Mouse (Mus musculus) liver, embryonic 11.5 days (tissue): ENCODE measurements at regions not wholly inside any gene's neighbourhood (a gene's known extent, or its start where the extent isn't known, plus 50 kb on each side); places are given as distances from the start of the nearest gene placed in this dataset.

Source experiments
- ATAC-seq: fragments of 200-750 bp; cut with Nextera tagmentation; replicated peaks from 2 replicates; pipeline ENCODE4 v1.8.0; 2017; ENCODE audit warnings: moderate number of reproducible peaks, mild to moderate bottlenecking, moderate TSS enrichment, moderate library complexity; ENCODE audit not compliant: low FRiP score
- DNase-seq: peaks from one replicate; pipeline ENCODE4 v3.0.0-alpha.2; 2017; ENCODE audit warnings: low spot score
- H3K27ac ChIP-seq: fragments of 300-500 bp; sonication (generic); 2 replicates; pipeline ENCODE4 v1.5.1; 2014; ENCODE audit warnings: mild to moderate bottlenecking, low read depth, low read length, control low read depth
- H3K27me3 ChIP-seq: fragments of 300-500 bp; sonication (generic); replicated peaks from 2 replicates; pipeline ENCODE4 v1.6.1; 2014; ENCODE audit warnings: low read length, mixed read lengths; ENCODE audit not compliant: control insufficient read depth, insufficient read depth
- H3K36me3 ChIP-seq: fragments of 300-500 bp; sonication (generic); 2 replicates; pipeline ENCODE4 v1.6.1; 2014; ENCODE audit warnings: mild to moderate bottlenecking, low read length, moderate library complexity, mixed read lengths; ENCODE audit not compliant: control insufficient read depth, insufficient read depth
- H3K4me1 ChIP-seq: fragments of 300-500 bp; sonication (generic); replicated peaks from 2 replicates; pipeline ENCODE4 v1.6.1; 2014; ENCODE audit warnings: low read length, mixed read lengths; ENCODE audit not compliant: control insufficient read depth, insufficient read depth
- H3K4me2 ChIP-seq: fragments of 300-500 bp; sonication (generic); 2 replicates; pipeline ENCODE4 v1.6.1; 2014; ENCODE audit warnings: mild to moderate bottlenecking, control low read depth, moderate library complexity
- H3K4me3 ChIP-seq: fragments of 300-500 bp; sonication (generic); 2 replicates; pipeline ENCODE4 v1.5.1; 2014; ENCODE audit warnings: low read depth, low read length, control low read depth
- H3K9ac ChIP-seq: fragments of 300-500 bp; sonication (generic); 2 replicates; pipeline ENCODE4 v1.6.1; 2014; ENCODE audit warnings: low read depth, low read length, control low read depth
- H3K9me3 ChIP-seq: fragments of 300-500 bp; sonication (generic); 2 replicates; pipeline ENCODE4 v1.6.1; 2016; ENCODE audit warnings: low read length, inconsistent platforms, mixed read lengths; ENCODE audit not compliant: control insufficient read depth
- WGBS: fragments of 180-500 bp; shearing (Covaris S2); extraction: QIAGEN DNeasy Blood & Tissue Kit; methylation state at CpG from one replicate; pipeline ENCODE4 v1.1.7; 2014; 5-methylcytosine and 5-hydroxymethylcytosine counted together

DNA sequence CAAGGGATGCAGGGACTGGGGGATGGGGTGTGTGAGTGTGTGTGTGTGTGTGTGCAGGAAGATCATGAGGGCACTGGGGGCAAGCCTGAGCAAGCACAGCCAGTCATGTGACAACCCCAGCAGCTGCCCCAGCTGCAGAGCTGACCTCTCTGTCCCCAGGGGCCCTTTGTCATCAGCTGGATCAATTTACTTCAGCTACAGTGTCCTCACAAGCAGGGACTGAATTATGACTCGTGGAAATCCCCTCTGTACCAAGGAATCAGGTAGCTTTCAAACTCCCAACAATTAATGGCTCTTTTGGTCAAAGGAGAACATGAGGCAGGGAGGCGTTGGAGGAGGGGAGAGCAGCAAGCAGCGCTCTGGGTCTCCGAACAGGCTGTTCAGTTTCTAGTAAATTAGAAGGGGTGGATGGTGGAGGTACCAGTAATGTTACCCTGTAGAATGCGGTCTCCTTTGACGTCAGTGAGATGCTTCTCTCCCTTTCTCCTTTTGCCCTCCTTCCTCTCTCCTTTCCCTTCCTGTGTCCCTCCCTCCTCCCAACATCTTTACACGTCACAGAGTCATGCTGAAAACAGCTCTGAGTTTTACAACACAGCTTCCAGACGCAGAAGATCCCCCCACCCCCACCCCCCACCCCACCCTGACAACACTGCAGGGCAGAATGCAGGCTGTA is 106.5 kb downstream of the Tomm20 start:
- Histone ChIP-seq H3K27me3 (no peaks in the 10 kb centered on the region), H3K4me2 (peak overlapping the region; percentile 51), H3K9ac (no peak overlapping the region), H3K36me3 (no peaks in the 10 kb centered on the region), H3K9me3 (no peaks in the 10 kb centered on the region), H3K4me1 (peaks cover 40% of the 10 kb centered on the region), H3K4me3 (no peak overlapping the region), H3K27ac (peak overlapping the region; percentile 82)
- peak; percentile 50 for ATAC-seq
- DNase-seq: no peak
- 20% methylated on average over 8 of the region's 8 CpGs for whole genome bisulfite sequencing

DNA sequence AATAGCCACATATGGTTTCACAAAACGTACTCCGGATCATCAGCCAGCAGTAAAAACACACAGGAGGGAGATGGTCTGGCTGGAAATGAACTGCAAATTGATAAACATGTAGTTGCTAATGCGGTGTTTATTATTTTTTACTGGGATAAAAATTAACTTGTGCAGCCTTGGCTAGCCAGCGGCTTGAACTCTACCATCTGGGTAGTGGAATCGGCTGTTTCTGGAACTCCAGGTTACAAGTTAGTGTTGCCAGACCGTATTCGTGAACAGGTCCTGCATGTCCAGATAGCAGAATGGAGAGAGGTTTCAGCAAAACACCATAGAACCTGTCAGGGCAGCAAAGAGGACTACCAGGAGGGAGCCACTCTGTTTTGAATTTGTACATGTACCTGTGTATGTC is 107.4 kb downstream of the Tomm20 start:
- Histone ChIP-seq H3K4me2 (no peak overlapping the region), H3K4me3 (no peak overlapping the region), H3K36me3 (no peaks in the 10 kb centered on the region), H3K27me3 (no peaks in the 10 kb centered on the region), H3K9me3 (no peaks in the 10 kb centered on the region), H3K9ac (no peak overlapping the region), H3K27ac (peak overlapping the region; percentile 82), H3K4me1 (peaks cover 50% of the 10 kb centered on the region)
- 89% methylated on average over 7 of the region's 7 CpGs for WGBS
- DNase-seq (no peak), ATAC-seq (no peak)

- DNase-seq (no peak), ATAC-seq (no peak)
- Histone ChIP-seq H3K36me3 (no peaks in the 10 kb centered on the region), H3K9ac (no peak overlapping the region), H3K4me1 (peaks cover 56% of the 10 kb centered on the region), H3K9me3 (no peaks in the 10 kb centered on the region), H3K4me3 (no peak overlapping the region), H3K4me2 (no peak overlapping the region), H3K27ac (0 out of 2 replicates have a peak overlapping the region, but pooled peaks have one; percentile 15), H3K27me3 (no peaks in the 10 kb centered on the region)
- 75% methylated on average over 9 of the region's 9 CpGs for WGBS
Measured at GRCm38 (mm10) chr8:126837318-126838025, 108.2 kb downstream of the Tomm20 start.

DNA sequence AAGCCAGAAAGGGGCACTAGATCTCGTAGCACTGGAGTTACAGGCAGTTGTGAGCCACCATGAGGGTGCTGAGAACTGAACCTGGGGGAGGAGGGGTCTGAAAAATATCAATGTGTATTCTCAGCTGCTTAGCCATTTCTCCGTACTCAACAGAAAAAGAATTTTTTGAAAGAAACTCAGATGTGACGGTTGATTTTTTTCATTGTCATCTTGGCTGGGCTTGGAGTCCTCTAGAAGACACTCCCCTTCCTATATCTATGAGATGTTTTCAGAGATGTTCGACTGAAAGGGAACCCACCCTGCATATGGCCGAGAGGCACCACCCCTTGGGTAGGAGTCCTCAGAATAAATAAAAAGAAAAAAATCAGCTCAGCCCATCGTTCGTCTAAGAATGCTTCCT is 110.1 kb downstream of the Tomm20 start:
- ATAC-seq (no peak), DNase-seq (no peak)
- peaks cover 73% of the 10 kb centered on the region for H3K4me1 ChIP-seq
- H3K4me2 ChIP-seq: no peak overlapping the region
- no peak overlapping the region for H3K27ac ChIP-seq
- H3K9ac ChIP-seq: no peak overlapping the region
- no peaks in the 10 kb centered on the region for H3K27me3 ChIP-seq
- 69% methylated on average over 7 of the region's 7 CpGs for WGBS
- no peaks in the 10 kb centered on the region for H3K9me3 ChIP-seq
- H3K36me3 ChIP-seq: no peaks in the 10 kb centered on the region
- no peak overlapping the region for H3K4me3 ChIP-seq

DNA sequence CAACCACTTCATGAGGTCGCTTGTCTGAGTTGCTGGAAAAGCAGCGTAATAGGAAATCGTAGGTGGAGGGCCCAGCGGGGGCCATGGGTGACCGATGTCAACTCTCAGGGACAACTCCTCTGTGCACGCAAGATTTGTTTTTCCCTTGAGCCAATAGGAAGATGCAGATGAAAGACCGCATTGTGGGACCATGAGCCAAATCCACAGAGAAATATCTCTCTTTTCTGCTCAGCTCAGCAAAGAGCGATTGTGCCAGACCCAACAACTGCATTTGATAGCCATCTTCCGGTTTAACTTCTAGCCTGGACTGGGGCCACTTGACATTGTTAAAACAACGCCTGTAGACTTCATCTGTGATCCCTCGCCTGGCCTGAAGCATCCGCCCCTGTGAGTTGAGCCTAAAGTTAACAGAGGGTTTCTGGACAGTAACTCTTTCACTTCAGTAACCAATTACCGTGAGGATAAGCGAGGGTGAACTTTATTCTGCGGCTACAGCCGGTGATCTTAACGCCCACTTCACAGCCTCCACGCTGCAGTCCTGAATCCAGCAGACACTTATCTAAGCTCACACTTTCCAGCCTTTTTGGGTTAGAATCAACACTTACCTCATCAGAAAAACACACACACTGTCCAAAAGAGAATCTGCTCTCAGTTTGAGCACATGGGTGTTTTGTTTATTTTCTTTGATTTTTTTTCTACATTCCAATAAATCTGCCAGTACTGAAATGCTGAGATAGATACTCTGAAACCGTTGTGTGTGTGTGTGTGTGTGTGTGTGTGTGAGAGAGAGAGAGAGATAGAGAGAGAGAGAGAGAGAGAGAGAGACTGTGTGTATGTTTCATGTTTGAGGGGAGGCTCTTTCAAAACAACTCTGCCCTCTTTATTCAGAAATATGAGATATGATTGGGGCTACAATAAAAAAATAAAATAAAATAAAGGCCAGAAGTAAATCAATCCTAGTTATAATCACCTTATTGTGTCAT is 111.9 kb downstream of the Tomm20 start:
- ATAC-seq (peak; percentile 30), DNase-seq (peak; percentile 39)
- Histone ChIP-seq H3K4me3 (no peak overlapping the region; the same call in 1 of the 2 replicates), H3K9ac (peak overlapping the region; percentile 48), H3K27ac (peak overlapping the region; percentile 84), H3K36me3 (no peaks in the 10 kb centered on the region), H3K4me2 (peak overlapping the region; percentile 51), H3K9me3 (no peaks in the 10 kb centered on the region), H3K4me1 (peaks cover 63% of the 10 kb centered on the region), H3K27me3 (no peaks in the 10 kb centered on the region)
- WGBS: 34% methylated on average over 19 of the region's 19 CpGs

- Histone ChIP-seq H3K27me3 (no peaks in the 10 kb centered on the region), H3K4me3 (no peak overlapping the region; the same call in 1 of the 2 replicates), H3K4me1 (peaks cover 61% of the 10 kb centered on the region), H3K27ac (peak overlapping the region; percentile 84), H3K4me2 (peak overlapping the region; percentile 51), H3K9ac (peak overlapping the region; percentile 25; the same call in 1 of the 2 replicates), H3K36me3 (no peaks in the 10 kb centered on the region), H3K9me3 (no peaks in the 10 kb centered on the region)
- DNase-seq (peak; percentile 35), ATAC-seq (peak; percentile 36)
- 30% methylated on average over 5 of the region's 5 CpGs for WGBS
Measured at GRCm38 (mm10) chr8:126833006-126833405, 112.6 kb downstream of the Tomm20 start.

DNA sequence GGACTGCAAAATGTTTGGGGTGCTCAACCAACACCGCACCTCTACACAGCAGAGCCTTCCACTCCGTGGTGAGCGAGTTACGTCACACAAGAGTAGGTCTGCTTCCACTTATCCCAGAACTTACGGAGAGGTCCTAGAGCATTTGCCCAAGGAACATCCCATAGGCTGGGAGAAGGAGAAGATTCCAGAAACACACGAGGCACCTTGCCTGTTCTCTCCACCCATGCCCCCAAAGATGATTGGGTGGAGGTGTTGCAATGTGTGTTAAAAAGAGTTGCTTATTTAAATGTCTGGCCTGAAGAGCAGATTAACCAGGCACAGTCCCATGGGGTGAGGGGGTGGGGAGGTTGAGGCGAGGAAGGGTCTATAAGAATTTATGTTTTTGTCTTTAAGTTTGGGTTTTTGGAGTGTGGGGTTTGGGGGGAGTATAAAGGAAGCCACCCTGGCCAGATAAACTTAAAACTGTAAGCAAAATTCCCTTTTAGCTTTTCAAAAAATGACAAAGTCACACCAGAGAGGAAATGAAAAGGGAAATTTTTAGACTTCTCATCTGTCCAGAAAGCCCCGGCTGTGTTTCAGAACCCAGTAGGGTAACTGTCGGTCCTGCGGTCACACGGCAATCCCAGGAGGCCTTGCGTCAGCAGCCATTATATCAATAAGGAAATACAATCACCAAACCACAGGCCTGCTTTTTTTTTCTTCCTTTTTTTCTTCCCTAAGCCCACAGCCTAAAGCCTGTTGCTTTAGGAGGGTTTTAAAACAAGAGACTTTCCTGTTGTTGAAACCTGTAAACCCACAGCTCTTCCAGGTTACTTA is 113.3 kb downstream of the Tomm20 start:
- DNase-seq (no peak), ATAC-seq (0 out of 2 replicates have a peak, but pooled peaks have one; percentile 8)
- peak overlapping the region; percentile 84 for H3K27ac ChIP-seq
- peaks cover 64% of the 10 kb centered on the region for H3K4me1 ChIP-seq
- no peaks in the 10 kb centered on the region for H3K9me3 ChIP-seq
- H3K9ac ChIP-seq: 0 out of 2 replicates have a peak overlapping the region, but pooled peaks have one; percentile 34
- H3K4me3 ChIP-seq: no peak overlapping the region
- no peaks in the 10 kb centered on the region for H3K36me3 ChIP-seq
- H3K4me2 ChIP-seq: peak overlapping the region; percentile 51
- 59% methylated on average over 12 of the region's 12 CpGs for WGBS
- no peaks in the 10 kb centered on the region for H3K27me3 ChIP-seq
